Mouse (Mus musculus) heart, adult 2 months (tissue): ENCODE measurements at regions not wholly inside any gene's neighbourhood (a gene's known extent, or its start where the extent isn't known, plus 50 kb on each side); places are given as distances from the start of the nearest gene placed in this dataset.
"Not testable (repeated sequence)": the region's sequence is repeated elsewhere in the genome, so short reads cannot be mapped to it uniquely, and the experiment has no call there.

Experiments
- CTCF ChIP-seq: fragments of 200-600 bp; IDR thresholded peaks from 2 replicates; pipeline ENCODE4 v1.8.1; 2022; ENCODE audit warnings: antibody characterized with exemption, mild to moderate bottlenecking, moderate library complexity
- EP300 ChIP-seq: fragments of 200-500 bp; IDR thresholded peaks from 2 replicates; pipeline ENCODE4 v1.6.1; 2011; ENCODE audit warnings: low read depth, low read length, control low read depth; ENCODE audit not compliant: insufficient read depth
- POLR2A ChIP-seq: fragments of 200-500 bp; IDR thresholded peaks from 2 replicates; pipeline ENCODE4 v1.6.1; 2011; ENCODE audit warnings: mild to moderate bottlenecking, low read depth, low read length, control low read depth; ENCODE audit not compliant: insufficient read depth

DNA sequence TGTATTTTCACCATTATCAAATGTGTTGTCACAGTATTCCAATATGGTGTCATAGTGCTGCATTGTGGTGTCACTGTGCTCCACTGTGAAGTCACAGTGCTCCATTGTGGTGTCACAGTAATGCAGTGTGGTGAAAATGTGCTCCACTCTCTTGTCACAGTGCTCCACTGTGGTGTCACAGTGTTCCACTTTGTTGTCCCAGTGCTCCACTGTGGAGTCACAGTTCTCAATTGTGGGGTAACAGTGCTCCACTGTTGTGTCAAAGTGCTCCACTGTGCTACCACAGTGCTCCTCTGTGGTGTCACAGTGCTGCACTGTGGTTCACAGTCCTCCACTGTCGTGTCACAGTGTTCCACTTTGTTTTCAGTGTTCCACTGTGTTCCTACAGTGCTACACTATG, 69.7 kb upstream of the Trpm1 start:
- TF ChIP-seq CTCF, POLR2A, EP300: not testable (repeated sequence)
